Mouse (Mus musculus) layer of hippocampus, adult 8-10 months (tissue): Measurements from ENCODE around the gene P2rx5. TPM values are rescaled to one million over a fixed set of nuclear protein-coding genes. Genes with fewer than 3 reads are reported as not detected.

ENCODE experiments used
- DNase-seq, 2 experiments: peaks; one replicate each; pipeline ENCODE4 v3.0.0; 2022; ENCODE audit warnings: low spot score in 2 of 2
- total RNA-seq, 4 experiments: library from RNA; stranded (reverse); gene quantifications; 2 replicates each; pipeline ENCODE4 v1.2.4; 2022

P2rx5 gene
- total RNA-seq, 4 experiments from 2014 or later = 1.7 to 4.1 (median 2.8) TPM

DNA sequence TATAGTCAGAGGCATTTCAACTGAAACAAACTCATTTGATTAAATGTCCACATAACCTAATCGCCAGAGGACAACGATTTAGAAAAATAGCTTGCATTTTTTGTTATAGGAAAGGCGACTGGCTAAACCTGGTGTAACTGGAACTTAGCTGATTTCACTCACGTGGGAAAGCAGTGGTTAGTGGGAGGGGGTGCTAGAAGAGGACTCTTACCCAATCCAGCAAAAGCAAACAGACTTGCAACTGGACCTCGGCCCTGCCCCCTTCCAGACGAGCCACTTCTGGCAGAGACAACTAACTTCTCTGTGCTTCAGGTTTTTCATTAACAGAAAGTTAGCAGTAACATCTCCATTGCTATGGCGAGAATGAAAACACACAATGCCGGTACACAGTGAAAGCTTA is 15.4 kb downstream of the P2rx5 start:
- no peak for DNase-seq

DNA sequence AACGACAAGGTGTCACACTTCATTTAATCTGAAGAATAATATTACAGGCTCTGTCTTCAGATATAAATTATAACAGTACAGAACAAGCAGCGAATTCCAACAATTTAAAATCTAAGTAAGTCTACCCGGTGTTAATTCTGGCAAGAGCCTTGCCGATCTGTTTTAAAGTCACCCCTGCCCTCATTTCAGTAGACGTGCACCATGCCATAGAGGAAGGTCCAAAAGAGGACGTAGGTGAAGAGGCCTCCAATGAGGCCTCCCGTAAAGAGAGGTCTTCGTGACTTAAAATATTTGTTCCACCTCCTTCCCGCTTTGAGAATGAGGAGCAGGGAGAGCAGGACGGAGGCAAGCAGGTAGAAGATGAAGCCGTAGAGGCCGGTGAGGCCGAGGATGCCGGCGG is 16.0 kb downstream of the P2rx5 start:
- DNase-seq = no peak

DNA sequence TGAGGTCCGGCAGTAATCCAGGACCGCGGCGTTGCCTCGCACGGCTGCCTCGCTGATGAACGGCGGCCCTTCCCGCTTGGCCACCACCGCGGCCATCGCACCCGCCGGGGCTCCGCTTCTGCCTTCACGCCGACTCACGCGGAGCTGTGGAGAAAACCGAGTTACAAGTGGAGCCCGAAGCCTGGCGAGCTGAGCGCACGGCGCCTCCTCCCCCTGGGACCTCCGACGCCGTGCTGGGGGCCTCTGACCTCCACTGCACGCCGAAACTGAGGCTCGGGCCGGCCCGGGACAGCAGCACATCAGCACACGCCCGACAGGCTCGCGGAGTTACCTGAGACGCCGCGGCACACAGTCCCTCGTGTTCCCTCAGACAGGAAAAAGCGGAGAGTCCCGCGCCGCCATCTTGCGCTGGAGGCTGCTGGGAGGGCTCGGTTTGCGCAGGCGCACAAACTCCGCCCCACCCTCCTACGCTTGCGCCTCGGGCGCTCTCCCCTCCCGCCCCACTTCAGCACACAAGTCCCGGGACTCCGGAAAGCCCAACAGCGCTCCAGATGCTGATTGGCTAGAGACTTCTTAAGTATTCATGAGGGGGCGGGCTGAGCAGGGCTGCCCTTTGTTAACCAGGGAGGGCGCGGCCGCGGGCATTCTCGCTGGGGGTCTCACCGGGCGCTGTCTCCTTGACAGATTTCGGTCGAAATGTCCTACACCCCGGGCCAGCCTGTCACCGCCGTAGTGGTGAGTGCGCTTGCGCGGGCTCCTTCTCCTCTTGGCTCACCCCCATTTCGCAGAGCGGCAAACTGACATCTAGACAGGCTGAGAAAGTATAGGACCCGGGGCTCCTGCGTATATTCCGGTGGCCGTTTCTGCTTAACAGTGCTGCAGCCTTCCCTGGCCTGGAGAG is 16.6 kb downstream of the P2rx5 start, which contains the start of the genes Emc6 and Tax1bp3:
Gene Emc6 (minus strand): TSS at position 430 of the 901 bp plus-strand sequence.
Gene Tax1bp3 (plus strand): TSS at position 476 of the 901 bp plus-strand sequence.
- peak; percentile 92 to 95 for DNase-seq

DNA sequence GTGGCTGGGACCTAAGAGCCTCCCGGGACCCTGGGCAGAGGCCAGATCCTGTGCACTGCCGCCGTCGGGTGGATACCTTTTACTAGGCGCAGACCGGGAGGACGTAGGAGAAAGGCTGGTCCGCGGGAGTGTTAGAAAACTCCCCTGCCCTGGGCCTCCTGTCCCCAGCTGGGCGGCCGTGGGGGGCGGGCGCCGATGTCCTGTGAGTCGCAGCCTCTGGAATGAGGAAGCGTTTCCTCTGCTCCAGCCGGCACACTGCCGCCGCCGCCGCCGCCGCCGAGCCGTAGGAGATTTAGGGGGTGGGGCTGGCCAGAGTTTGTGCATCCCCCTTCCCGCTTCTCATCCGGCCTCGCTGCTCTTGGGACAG is 17.3 kb downstream of the P2rx5 start:
- DNase-seq = no peak

DNA sequence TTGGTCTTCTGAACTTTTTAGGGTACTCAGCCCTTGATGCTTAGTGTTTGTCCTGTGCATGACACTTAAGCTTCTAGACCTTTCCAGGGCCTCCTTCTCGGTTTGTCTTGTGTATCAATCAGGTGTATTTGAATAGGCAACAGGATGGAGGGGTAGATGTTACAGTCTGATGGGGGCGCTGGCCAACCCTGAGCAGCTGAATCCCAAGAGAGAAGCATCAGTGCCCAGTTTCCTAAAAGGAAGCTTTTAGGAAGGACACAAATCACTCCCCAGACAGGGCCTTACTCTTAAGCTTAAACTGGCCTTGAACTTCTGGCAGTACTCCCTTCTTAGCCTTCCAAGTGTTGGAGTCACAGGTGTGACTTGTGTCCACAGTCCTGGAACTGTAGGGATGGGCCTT is 17.7 kb downstream of the P2rx5 start:
- DNase-seq = no peak

DNA sequence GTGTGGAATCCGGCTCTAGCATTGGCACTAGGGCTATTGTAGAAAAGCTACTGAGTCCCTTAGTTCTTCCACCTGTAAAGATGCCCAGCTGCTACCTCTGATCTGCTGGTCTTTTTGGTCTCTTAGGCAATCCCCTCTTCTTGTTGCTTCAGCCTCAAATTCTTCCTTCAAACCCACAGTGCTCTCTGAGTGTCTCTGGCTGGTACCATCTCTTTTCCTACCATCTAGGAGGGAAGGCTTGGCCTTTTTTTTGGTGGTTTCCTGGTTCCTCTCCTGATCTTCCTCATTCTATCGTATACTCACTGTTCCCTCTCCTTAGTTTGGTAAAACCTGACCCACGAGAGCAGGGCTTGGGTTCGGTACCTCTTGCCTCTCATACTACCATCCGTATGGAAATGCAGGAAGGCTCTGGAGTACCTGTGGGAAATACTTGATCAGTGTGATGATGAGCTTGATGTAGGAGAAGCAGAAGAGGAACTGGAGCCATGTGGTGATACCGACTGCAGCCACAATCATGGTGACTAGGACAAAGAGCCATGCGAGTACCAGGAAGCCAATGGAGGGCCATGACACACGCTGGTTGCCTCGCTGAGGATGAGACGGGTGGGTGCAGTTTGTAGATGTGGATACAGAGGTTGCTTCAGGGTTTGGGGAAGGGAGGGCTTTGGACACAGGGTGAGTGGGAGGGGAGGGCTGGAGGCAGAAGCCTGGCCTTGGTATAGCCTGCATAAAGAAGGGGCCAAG is 25.8 kb downstream of the P2rx5 start:
- no peak for DNase-seq

DNA sequence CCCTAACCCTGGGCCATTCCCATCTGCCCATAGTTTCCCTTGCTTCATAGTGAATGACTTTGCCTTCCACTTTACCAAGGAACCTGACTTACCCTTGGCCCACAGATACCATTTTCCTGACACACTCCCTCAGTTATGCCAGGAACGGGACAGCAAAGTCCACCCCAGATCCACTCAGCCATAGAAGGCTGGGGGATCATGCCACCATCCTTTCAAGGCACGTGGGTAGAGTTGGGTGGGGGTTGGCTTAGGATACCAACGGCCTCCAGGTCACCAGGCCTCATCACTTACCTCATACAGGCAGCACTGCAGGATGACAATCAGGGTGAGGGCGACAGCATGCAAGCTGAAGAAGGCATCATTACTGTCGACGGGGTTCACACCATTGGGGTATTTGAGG is 27.0 kb downstream of the P2rx5 start:
- DNase-seq = no peak

DNA sequence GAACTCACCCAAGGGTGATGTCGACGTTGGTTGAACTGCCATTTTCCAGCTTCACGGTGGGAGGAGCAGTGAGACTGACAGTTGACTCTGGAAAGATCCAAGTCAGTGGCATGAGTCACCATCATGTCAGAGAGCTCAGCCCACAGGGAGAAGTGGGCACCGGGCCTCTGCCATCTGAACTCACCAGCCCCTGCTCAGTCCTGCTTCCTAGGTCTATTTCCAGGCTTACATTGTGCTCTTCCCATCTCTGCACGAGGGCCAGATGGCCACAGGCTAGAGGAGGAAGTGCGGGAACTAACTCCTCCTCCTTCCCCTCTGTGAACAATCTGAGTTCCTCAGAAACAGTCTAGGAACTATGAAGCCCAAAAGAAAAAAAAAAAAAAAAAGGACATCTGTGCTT is 32.8 kb downstream of the P2rx5 start:
- DNase-seq = no peak

DNA sequence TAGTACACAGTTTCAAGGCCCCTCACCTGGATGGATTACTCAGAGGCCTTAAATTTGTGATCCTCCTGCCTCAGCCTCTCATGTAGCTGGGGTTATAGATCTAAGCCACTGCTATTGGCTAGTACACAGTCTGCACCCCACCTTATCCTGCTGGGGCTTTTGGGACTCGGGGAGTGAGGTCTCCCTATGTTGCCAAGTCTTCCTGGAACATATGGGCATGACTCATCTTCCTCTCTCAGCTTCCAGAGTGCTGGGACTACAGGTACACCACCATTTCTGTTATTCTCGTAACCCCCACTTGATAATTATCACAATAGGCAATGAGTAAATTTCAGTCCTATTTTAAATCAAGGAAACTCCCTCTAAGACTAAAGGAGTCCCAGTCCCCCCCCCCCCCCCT is 34.2 kb downstream of the P2rx5 start:
- no peak for DNase-seq

DNA sequence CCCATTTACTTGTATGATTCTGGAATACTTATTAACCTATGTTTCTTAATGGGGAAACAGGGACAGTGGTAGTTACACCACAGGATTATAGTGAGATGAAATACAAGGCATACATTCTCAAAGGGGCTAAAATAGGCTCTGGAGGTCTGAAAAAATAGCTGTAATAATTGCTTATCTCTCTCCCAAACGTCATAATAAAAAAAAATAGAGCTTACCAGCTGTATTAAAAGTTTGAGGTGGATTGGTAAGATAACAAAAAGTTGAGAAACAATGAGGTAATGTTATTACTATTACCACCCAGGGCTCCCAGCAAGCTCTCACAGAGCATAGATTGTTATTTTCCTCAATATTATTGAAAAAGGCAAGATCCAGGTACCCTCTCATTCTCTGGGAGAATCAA is 38.0 kb downstream of the P2rx5 start:
- DNase-seq = no peak

DNA sequence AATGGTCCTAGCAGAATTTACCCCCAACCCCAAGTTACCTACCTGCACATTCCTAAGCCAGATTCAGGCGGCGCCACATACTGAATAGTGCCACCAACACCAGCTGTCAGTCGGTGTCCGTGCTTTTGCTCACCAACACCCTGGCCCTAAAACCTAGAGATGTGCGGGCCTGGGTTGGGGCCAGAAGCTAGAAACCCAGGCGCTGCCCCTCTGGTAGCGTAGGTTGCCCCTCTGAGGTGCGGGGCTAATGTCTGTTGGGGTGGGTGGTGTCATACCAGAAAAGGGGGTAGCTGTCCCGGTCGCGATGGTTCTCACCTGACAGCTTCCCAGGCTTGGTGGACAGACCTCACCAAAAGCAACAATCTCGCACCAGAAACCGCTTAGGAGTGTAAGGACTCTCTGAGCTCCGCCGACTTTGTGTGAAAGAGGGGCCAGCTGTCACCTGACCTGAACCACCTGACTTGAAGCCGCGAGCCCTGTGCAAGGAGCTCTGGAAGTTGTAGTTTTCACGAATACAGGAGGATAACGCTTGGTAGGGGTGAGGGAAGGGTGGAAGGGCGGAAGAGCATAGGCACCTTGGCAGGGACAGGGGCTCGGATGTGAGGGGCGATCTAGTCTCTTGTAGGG is 38.5 kb downstream of the P2rx5 start, which contains the start of gene Ctns:
Gene Ctns (minus strand): TSS at position 440 of the 627 bp plus-strand sequence.
- DNase-seq = peak; percentile 87 to 89

DNA sequence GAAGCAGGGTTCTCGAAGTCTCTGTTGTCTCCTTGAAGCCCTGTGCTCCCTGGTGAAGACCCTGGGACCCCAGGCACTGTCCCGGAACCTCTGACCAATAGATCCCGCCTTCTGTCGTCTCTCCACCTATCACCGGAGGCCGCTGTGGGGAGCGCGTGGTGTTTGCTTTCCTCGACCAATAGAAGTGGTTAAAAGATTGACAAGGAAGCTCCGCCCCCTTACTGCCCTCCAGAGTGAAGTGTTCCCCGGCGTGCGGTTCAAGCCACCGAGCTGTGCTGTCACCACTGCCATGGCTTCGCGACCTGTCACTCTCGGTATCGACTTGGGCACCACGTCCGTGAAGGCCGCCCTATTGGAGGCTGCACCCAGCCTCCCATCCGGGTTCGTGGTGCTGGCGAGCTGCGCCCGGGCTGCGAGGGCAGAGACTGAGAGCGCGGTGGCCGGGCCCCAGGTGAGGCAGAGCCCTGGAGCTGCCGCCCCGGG is 39.0 kb downstream of the P2rx5 start, which contains the start of gene Shpk:
Gene Shpk (plus strand): TSS at position 231 of the 483 bp plus-strand sequence.
- DNase-seq = peak; percentile 95 to 96

DNA sequence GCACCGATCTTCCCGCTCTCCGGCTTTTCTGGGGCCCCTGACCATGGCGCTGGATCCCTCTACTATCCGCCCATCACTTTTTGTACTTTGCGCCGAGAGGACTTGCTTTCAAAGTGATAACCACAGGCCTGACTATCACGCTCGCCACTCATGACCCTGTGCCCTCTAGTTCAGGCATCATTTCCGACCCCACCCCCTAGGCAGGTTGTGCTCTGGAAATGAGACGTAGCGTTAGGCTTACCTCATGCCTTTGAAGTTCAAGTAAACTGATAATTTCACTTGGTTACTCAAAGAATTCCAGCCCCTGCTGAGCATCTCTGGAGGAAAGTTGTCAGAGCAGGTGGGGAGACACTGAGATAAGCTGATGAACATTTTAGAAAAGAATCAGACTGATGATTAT is 39.7 kb downstream of the P2rx5 start:
- no peak for DNase-seq

DNA sequence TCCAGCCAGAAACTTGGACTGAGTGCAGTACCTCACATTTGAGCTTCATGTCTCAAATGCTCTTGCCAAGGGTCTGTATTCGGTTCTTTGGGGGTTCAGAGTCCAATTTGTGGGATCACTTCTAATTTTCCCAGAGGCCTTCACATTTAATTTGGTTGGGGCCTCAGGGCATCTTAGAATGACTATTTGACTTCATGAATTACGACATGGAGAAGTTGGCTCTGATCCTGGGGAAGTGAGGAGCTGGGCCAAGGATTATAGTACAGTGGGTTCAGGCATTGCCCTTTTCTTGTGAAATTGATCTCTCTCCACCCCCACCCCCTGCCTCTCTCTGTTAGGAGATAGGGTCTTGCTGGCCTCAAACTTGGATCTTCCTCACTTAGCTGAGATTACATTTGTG is 40.8 kb downstream of the P2rx5 start:
- no peak for DNase-seq

DNA sequence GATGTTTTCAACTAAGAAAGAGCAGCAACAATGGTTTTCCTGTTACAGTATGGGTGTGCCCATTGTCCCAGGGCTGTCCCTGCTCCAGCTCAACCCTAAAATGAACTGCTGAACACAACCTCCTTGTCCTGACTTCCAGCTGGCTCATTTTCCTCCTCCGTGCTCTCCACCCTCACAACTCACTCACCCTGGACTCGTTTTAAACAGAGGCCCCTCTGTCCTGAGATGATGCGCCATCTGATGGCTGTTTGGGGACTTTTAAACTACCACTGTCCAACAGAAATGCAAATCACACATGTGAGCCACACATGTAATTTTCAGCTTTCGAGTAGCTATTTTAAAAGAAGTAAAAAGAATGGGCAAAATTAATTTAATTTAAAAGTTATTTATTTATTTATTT is 41.4 kb downstream of the P2rx5 start:
- DNase-seq = no peak

DNA sequence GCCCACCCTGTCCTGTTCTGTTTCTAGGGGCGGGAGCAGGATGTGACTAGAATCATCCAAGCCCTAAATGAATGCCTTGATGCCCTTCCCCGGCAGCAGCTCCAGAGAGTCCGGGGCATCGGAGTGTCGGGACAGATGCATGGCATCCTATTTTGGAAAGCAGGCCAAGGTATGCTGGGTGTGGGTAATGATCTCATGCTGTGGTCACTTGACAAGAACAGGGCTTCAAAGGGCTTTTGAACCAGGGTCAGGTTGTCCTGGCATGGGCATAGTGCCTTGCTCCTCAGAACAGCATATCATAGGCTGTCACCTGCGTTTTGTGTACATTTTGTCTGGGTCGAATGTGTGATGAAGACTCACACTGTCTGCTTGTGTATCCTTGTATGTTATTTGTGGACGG is 43.7 kb downstream of the P2rx5 start:
- DNase-seq = no peak

DNA sequence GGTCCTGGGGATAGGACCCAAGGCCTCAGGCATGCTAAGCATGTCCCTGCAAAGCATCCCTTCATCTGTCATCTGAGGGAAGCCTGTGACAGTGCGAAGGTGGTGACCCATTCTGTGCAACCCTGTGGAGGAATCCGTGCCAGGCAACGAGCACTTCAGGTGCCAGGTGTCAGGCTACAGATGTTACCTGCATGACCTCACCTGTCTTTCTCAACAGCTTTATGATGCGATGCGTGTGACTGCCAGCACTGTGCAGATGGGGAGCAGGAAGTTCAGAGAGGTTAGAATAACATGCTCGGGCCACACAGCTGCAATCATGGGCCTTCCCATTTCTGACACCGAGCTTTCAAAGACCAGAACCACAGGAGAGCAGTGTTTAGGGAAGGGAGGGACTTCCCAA is 45.0 kb downstream of the P2rx5 start:
- DNase-seq = no peak

DNA sequence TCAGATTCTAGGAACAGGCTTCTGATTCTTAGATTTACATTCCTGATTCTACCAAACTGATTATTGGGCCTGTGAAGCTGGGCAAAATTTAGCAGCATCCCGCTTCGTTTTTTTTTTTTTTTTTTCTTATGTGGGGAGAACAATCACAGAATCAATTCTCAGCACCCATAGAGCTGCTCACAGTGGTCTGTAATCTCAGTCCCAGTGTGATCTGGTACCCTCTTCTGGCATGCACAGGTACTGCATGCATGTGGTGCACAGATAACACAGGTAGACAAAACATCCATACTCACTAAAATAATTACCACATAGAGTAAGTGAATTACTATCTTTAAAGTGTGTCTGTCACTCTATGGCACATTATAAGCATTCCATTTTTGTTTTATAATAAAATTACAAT is 47.4 kb downstream of the P2rx5 start:
- no peak for DNase-seq

DNA sequence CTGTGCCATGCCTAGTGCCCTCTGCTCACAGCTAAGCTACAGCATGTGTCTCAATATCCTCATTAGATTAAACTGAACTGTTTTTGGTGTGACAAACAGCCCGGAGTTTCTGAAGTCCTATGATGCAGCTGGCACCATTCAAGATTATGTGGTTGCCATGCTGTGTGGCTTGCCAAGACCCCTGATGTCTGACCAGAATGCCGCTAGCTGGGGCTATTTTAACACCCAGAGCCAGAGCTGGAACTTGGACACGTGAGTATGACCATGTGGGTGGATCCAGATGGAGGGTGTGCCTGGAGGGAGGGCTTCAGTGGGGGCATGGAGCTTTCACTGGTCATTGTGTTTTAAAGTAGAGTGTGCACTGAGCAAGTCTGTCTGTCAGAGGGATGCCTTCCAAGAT is 53.7 kb downstream of the P2rx5 start:
- no peak for DNase-seq

DNA sequence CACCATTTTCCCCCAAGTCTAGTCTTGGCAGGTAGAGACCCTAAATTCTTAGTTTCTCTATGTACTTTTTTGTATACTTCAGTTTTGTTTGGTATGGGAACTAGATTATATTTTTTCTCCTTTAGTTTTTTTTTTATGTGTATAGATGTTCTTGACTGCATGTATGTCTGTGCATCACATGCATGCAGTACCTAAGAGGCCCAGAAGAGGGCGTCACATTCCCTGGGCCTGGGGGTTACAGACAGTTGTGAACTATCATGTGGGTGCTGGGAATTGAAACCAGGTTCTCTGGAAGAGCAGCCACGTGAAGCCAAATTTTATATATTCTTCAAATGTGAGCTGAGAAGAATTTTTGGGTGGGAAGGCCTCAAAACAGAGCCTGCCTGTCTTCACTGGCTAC is 59.5 kb downstream of the P2rx5 start:
- DNase-seq = no peak

DNA sequence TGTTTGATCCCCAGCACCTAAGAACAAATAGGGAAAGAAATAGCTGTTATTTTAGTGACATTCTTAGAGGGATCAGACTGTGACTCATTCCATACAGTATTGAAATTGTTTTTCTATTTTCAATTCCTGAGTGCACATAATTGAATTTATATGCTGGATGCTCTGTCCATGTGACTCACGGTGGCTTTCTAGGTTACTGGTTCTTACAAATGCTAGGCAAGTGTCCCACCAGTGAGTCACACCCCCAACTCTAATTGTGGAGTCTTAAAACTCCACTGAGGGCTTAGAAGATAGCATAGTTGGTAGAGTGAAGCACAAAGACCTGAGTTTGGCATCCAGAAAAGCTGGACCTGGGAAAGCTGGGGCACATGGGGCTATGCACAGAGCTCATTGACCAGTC is 60.4 kb downstream of the P2rx5 start:
- DNase-seq = no peak
